Mouse (Mus musculus): ENCODE results near the gene Neurl2. TPM values are rescaled to one million over a fixed set of nuclear protein-coding genes. Genes with fewer than 3 reads are reported as not detected.

Neurl2 gene
- total RNA-seq, 1 experiment: 3.6 TPM

- no peak; the same call in 1 of the 2 replicates for TF ChIP-seq CHD2 (IDR thresholded peaks at IDR 0.05; ENCODE audit: low read depth, low read length)
- TF ChIP-seq HCFC1 (IDR thresholded peaks at IDR 0.05; ENCODE audit: borderline replicate concordance, insufficient read depth, low read length): 0 out of 2 replicates have a peak, but pooled peaks have one; percentile 32
- no peak for TF ChIP-seq ZC3H11A (IDR thresholded peaks at IDR 0.05; ENCODE audit: borderline replicate concordance, low read depth, low read length)
- peaks cover 43% of the 10 kb centered on the region for H3K36me3 ChIP-seq (ENCODE audit: control insufficient read depth, insufficient read depth, low read length, poor library complexity, severe bottlenecking)
- in situ Hi-C loops (cut with MboI; ENCODE audit: low sequenced_read_pairs in 2 of 2, unreplicated experiment in 2 of 2): no loop called here
Measured at GRCm38 (mm10) chr2:164822636-164823165, 10.6 kb downstream of the Neurl2 start, which contains the start of gene Zswim1. Gene Zswim1 (plus strand): TSS chr2:164822686.

GRCm38 (mm10) chr2:164821060-164821459 lies 12.2 kb downstream of the Neurl2 start:
- Histone ChIP-seq H3K9me3 (ENCODE audit: control insufficient read depth, insufficient read depth, low read depth, low read length) (no peaks in the 10 kb centered on the region), H3K36me3 (ENCODE audit: control insufficient read depth, insufficient read depth, low read length, poor library complexity, severe bottlenecking) (peaks cover 27% of the 10 kb centered on the region), H3K27ac (ENCODE audit: insufficient read depth, low read depth, low read length, poor library complexity, severe bottlenecking) (peak overlapping the region; percentile 4; the same call in 1 of the 2 replicates), H3K4me1 (ENCODE audit: control insufficient read depth in 2 of 2, insufficient read depth in 2 of 2, low read length in 2 of 2, poor library complexity in 1 of 2) (peaks cover 13 to 31% of the 10 kb centered on the region in 2 experiments), H3K4me3 (ENCODE audit: insufficient read depth in 1 of 2, low read depth in 1 of 2, low read length in 2 of 2, poor library complexity in 1 of 2, severe bottlenecking in 1 of 2) (no peak overlapping the region), H3K9ac (ENCODE audit: insufficient read depth, low read depth, low read length, poor library complexity, severe bottlenecking) (no peak overlapping the region; the same call in 1 of the 2 replicates)
- in situ Hi-C loops (cut with MboI; ENCODE audit: low sequenced_read_pairs in 2 of 2, unreplicated experiment in 2 of 2): no loop called here
- no peak for TF ChIP-seq MAFK (IDR thresholded peaks at IDR 0.05; ENCODE audit: insufficient read depth, low read depth, low read length)
- no peak for TF ChIP-seq ZC3H11A (IDR thresholded peaks at IDR 0.05; ENCODE audit: borderline replicate concordance, low read depth, low read length)
- TF ChIP-seq CHD2 (IDR thresholded peaks at IDR 0.05; ENCODE audit: low read depth, low read length): no peak
- TF ChIP-seq HCFC1 (IDR thresholded peaks at IDR 0.05; ENCODE audit: borderline replicate concordance, insufficient read depth, low read length): no peak
- TF ChIP-seq ZNF384 (IDR thresholded peaks at IDR 0.05; ENCODE audit: low read depth, low read length): no peak
- DNase-seq (ENCODE audit: low read depth, low spot score): no peak

More at GRCm38 (mm10) chr2:164822636-164823165, 10.6 kb downstream of the Neurl2 start, which contains the start of gene Zswim1:
- H3K4me1 ChIP-seq (ENCODE audit: control insufficient read depth in 2 of 2, insufficient read depth in 2 of 2, low read length in 2 of 2, poor library complexity in 1 of 2): peaks cover 10 to 35% of the 10 kb centered on the region in 2 experiments
- H3K9me3 ChIP-seq (ENCODE audit: control insufficient read depth, insufficient read depth, low read depth, low read length): no peaks in the 10 kb centered on the region
- H3K27ac ChIP-seq (ENCODE audit: insufficient read depth, low read depth, low read length, poor library complexity, severe bottlenecking): peak within 1 kb of the TSS; percentile 99
- DNase-seq (ENCODE audit: low read depth, low spot score): peak; percentile 97
- peak within 1 kb of the TSS; percentile 86 to 98 for H3K4me3 ChIP-seq (ENCODE audit: insufficient read depth in 1 of 2, low read depth in 1 of 2, low read length in 2 of 2, poor library complexity in 1 of 2, severe bottlenecking in 1 of 2)
- H3K9ac ChIP-seq (ENCODE audit: insufficient read depth, low read depth, low read length, poor library complexity, severe bottlenecking): peak within 1 kb of the TSS; percentile 99

- TF ChIP-seq MAFK (IDR thresholded peaks at IDR 0.05; ENCODE audit: insufficient read depth, low read depth, low read length) (no peak), HCFC1 (IDR thresholded peaks at IDR 0.05; ENCODE audit: borderline replicate concordance, insufficient read depth, low read length) (no peak), ZNF384 (IDR thresholded peaks at IDR 0.05; ENCODE audit: low read depth, low read length) (no peak), CHD2 (IDR thresholded peaks at IDR 0.05; ENCODE audit: low read depth, low read length) (no peak), ZC3H11A (IDR thresholded peaks at IDR 0.05; ENCODE audit: borderline replicate concordance, low read depth, low read length) (no peak)
- Histone ChIP-seq H3K27ac (ENCODE audit: insufficient read depth, low read depth, low read length, poor library complexity, severe bottlenecking) (peak overlapping the region; percentile 34; the same call in 1 of the 2 replicates), H3K4me3 (ENCODE audit: insufficient read depth in 1 of 2, low read depth in 1 of 2, low read length in 2 of 2, poor library complexity in 1 of 2, severe bottlenecking in 1 of 2) (no peak overlapping the region), H3K9me3 (ENCODE audit: control insufficient read depth, insufficient read depth, low read depth, low read length) (no peaks in the 10 kb centered on the region), H3K9ac (ENCODE audit: insufficient read depth, low read depth, low read length, poor library complexity, severe bottlenecking) (no peak overlapping the region), H3K4me1 (ENCODE audit: control insufficient read depth in 2 of 2, insufficient read depth in 2 of 2, low read length in 2 of 2, poor library complexity in 1 of 2) (peaks cover 7 to 31% of the 10 kb centered on the region in 2 experiments; a peak in 3 of 4 replicates), H3K36me3 (ENCODE audit: control insufficient read depth, insufficient read depth, low read length, poor library complexity, severe bottlenecking) (peaks cover 17% of the 10 kb centered on the region; the same call in 1 of the 2 replicates)
- in situ Hi-C loops (cut with MboI; ENCODE audit: low sequenced_read_pairs in 2 of 2, unreplicated experiment in 2 of 2): no loop called here
- no peak for DNase-seq (ENCODE audit: low read depth, low spot score)
Measured at GRCm38 (mm10) chr2:164817703-164818102, 15.6 kb downstream of the Neurl2 start.

GRCm38 (mm10) chr2:164817206-164817605 lies 16.1 kb downstream of the Neurl2 start:
- Histone ChIP-seq H3K9ac (ENCODE audit: insufficient read depth, low read depth, low read length, poor library complexity, severe bottlenecking) (no peak overlapping the region), H3K36me3 (ENCODE audit: control insufficient read depth, insufficient read depth, low read length, poor library complexity, severe bottlenecking) (peaks cover 21% of the 10 kb centered on the region; the same call in 1 of the 2 replicates), H3K9me3 (ENCODE audit: control insufficient read depth, insufficient read depth, low read depth, low read length) (no peaks in the 10 kb centered on the region), H3K27ac (ENCODE audit: insufficient read depth, low read depth, low read length, poor library complexity, severe bottlenecking) (no peak overlapping the region; the same call in 1 of the 2 replicates), H3K4me3 (ENCODE audit: insufficient read depth in 1 of 2, low read depth in 1 of 2, low read length in 2 of 2, poor library complexity in 1 of 2, severe bottlenecking in 1 of 2) (no peak overlapping the region), H3K4me1 (ENCODE audit: control insufficient read depth in 2 of 2, insufficient read depth in 2 of 2, low read length in 2 of 2, poor library complexity in 1 of 2) (peaks cover 7 to 31% of the 10 kb centered on the region in 2 experiments; a peak in 3 of 4 replicates)
- TF ChIP-seq MAFK (IDR thresholded peaks at IDR 0.05; ENCODE audit: insufficient read depth, low read depth, low read length) (no peak), HCFC1 (IDR thresholded peaks at IDR 0.05; ENCODE audit: borderline replicate concordance, insufficient read depth, low read length) (no peak), CHD2 (IDR thresholded peaks at IDR 0.05; ENCODE audit: low read depth, low read length) (no peak), ZC3H11A (IDR thresholded peaks at IDR 0.05; ENCODE audit: borderline replicate concordance, low read depth, low read length) (no peak), ZNF384 (IDR thresholded peaks at IDR 0.05; ENCODE audit: low read depth, low read length) (no peak)
- DNase-seq (ENCODE audit: low read depth, low spot score): no peak
- in situ Hi-C loops (cut with MboI; ENCODE audit: low sequenced_read_pairs in 2 of 2, unreplicated experiment in 2 of 2): no loop called here

Data from ES-E14 (cell line).